Mouse (Mus musculus): ENCODE data around the gene Tbcd. TPM values are rescaled to one million over a fixed set of nuclear protein-coding genes. Genes with fewer than 3 reads are reported as not detected.

The Tbcd gene
- polyA plus RNA-seq (2014; fragmentation: Illumina TruSeq; extraction: RNeasy Lipid Tissue Mini Kit (QIAGEN cat#74804); ENCODE audit: low read depth, low replicate concordance), result 26.4 TPM

DNA sequence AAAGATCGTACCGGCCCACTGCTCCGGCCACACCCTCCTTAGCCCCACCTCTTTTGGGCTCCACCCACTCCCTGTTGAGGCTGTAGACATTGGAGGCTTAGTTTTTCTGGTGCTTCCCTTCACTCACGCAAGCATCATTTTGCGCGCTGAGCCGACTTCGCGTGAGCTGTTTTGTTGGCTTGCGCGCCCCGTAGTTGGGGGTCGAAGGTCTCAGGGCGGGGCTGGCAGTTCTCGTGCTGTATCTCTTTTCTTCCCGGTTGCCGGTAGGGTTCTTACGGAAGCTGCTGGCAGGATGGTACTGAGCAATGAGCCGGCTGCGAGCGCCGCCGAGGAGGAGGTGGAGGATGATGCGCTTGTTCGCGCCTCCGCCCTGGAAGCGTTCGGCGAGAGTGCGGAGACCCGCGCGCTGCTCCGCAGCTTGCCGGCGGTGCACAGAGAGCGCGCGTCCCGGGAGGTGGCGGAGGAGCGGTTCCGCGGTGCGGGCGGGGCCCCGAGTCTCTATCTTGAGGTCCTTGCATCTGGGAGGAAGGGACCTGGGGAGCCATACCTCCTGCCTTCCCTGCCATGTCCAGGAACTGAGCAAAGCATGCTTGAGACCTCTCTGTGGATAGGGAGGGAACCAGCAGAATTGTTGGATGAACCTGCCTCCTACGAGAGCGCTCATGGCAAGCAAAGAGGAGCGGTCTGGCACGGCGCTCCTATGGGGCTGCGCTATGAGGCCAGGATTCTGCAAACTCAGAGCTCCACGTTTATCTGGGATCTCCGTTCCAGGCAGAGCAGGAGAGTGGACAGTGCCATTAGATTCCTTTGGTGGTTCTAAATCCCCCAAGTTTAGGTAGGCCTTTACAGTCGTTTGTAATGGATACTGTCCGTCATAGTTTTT, at the start of gene Tbcd:
Gene Tbcd (plus strand): TSS at position 197 of the 883 bp plus-strand sequence.

DNA sequence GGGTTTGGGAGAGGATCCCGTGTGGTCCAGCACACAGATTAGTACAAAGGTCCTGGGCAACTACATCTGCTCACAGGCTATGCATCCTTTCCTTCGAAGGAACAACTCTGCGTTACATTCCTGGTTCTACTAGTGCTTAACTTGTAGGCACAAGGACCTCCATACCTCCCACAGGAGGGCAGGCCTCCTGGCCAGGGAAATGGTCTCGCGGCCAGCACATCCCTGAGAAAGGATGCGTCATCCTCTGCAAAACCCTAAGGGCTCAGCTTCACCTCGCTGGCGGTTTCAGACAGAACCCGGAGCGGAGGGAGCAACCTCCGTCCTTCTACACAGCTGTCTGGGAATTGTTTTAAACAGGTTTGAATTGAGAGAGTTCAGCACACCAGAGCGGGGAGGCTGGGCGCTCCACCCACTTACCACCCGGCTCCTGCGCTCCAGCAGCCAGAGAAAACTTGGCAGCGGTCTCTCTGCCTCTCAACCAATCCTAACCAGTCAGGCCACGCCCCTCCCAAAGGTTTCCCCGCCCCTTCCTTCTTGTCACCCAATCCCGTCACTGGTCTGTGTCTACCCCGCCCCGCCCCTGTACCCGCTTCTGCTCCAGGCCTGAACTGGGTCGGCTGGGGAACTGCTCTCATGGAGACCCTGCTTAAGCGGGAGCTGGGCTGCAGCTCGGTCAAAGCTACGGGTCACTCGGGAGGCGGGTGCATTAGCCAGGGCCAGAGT, 30.8 kb upstream of the Tbcd start, which contains the start of gene Fn3krp:
Gene Fn3krp (plus strand): TSS at position 572 of the 723 bp plus-strand sequence.

DNA sequence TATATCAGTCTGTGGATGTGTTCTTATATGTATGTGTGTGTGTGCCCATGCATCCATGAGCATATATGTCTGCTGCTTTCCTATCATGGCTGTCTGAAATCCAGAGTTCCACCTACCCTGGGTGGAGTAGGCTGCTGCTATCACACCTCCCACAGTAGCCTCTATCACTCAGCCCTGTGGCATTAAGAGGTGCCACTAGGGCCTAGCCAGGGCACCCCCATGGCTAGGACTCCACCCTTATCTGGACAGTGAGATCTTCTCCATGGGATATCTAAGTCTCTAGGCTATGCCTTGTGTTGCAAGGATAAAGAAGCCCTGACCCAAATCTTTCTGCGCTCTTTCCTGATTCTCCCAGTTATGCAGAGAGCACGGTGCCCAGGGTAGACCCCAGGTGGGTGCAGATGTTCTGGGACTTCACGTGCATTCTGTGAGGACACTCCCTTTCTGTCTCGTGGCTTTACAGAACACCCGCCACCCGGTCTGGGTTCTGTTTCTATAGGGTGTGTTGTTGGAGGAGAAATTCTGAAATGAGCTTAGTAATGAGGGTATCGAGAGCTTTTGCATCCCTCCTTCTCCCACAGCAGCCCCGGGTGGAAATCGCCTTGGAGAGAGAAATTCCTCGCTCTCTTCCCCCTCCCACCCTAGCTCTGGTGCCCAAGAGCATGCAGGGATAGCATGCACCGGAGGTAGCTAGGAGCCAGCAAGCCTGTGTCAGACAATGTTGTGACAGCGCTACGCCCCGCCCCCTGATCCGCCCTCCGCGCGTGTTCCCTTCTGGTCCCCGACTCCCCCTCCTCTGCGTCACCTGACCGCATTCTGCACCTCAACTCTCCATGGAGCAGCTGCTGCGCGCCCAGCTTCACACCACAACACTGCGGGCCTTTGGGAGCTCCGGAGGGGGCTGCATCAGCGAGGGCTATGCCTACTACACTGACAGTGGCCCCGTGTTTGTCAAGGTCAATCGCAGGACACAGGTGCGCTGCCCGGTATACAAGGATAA, 17.3 kb upstream of the Tbcd start, which contains the start of gene Fn3k:
Gene Fn3k (plus strand): TSS at position 758 of the 1,000 bp plus-strand sequence.

DNA sequence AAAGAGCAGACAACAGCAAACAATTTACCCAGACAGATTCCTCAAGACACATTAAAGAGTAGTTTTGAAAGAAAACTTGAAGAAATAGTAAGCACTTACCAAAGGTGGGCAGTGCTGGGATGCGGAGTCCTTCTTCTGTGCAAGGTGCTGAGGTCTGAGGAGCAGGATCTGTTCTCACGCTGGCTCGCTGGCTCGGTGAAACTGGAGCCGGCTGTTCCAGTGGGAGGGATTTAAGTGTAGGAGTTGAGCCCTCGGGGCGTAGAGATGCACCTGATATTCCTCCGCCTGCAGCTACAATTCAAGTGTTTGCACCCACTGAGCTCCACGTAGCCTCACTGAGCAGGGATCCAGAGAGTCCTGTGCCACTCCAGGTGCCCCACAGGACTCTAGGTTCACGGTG, 67.4 kb downstream of the Tbcd start, which contains the start of gene Zfp750:
Gene Zfp750 (minus strand): TSS at position 203 of the 400 bp plus-strand sequence.

Other genes starting within 250 kb of the Tbcd start
- 11.2 TPM for gene Hexdc, start 247.5 kb upstream of the Tbcd start, polyA plus RNA-seq (2014; fragmentation: Illumina TruSeq; extraction: RNeasy Lipid Tissue Mini Kit (QIAGEN cat#74804); ENCODE audit: low read depth, low replicate concordance)
- 2.3 TPM for gene Ogfod3, start 247.2 kb upstream of the Tbcd start, polyA plus RNA-seq (2014; fragmentation: Illumina TruSeq; extraction: RNeasy Lipid Tissue Mini Kit (QIAGEN cat#74804); ENCODE audit: low read depth, low replicate concordance)
- 13.2 TPM for gene Cybc1, start 222.6 kb upstream of the Tbcd start, polyA plus RNA-seq (2014; fragmentation: Illumina TruSeq; extraction: RNeasy Lipid Tissue Mini Kit (QIAGEN cat#74804); ENCODE audit: low read depth, low replicate concordance)
- gene Narf, start 214.7 kb upstream of the Tbcd start, polyA plus RNA-seq (2014; fragmentation: Illumina TruSeq; extraction: RNeasy Lipid Tissue Mini Kit (QIAGEN cat#74804); ENCODE audit: low read depth, low replicate concordance), result 26.2 TPM
- 12.0 TPM for gene Foxk2, start 192.0 kb upstream of the Tbcd start, polyA plus RNA-seq (2014; fragmentation: Illumina TruSeq; extraction: RNeasy Lipid Tissue Mini Kit (QIAGEN cat#74804); ENCODE audit: low read depth, low replicate concordance)
- gene Wdr45b, start 97.5 kb upstream of the Tbcd start, polyA plus RNA-seq (2014; fragmentation: Illumina TruSeq; extraction: RNeasy Lipid Tissue Mini Kit (QIAGEN cat#74804); ENCODE audit: low read depth, low replicate concordance), result 65.0 TPM
- 2.1 TPM for gene Rab40b, start 63.7 kb upstream of the Tbcd start, polyA plus RNA-seq (2014; fragmentation: Illumina TruSeq; extraction: RNeasy Lipid Tissue Mini Kit (QIAGEN cat#74804); ENCODE audit: low read depth, low replicate concordance)
- 9.4 TPM for gene Fn3krp, start 30.5 kb upstream of the Tbcd start, polyA plus RNA-seq (2014; fragmentation: Illumina TruSeq; extraction: RNeasy Lipid Tissue Mini Kit (QIAGEN cat#74804); ENCODE audit: low read depth, low replicate concordance)
- 2.0 TPM for gene Fn3k, start 17.0 kb upstream of the Tbcd start, polyA plus RNA-seq (2014; fragmentation: Illumina TruSeq; extraction: RNeasy Lipid Tissue Mini Kit (QIAGEN cat#74804); ENCODE audit: low read depth, low replicate concordance)
- gene Zfp750, start 67.4 kb downstream of the Tbcd start, polyA plus RNA-seq (2014; fragmentation: Illumina TruSeq; extraction: RNeasy Lipid Tissue Mini Kit (QIAGEN cat#74804); ENCODE audit: low read depth, low replicate concordance), result 13.7 TPM
- gene B3gntl1, start 221.2 kb downstream of the Tbcd start, polyA plus RNA-seq (2014; fragmentation: Illumina TruSeq; extraction: RNeasy Lipid Tissue Mini Kit (QIAGEN cat#74804); ENCODE audit: low read depth, low replicate concordance), result 2.9 TPM
- gene Metrnl, start 249.6 kb downstream of the Tbcd start, polyA plus RNA-seq (2014; fragmentation: Illumina TruSeq; extraction: RNeasy Lipid Tissue Mini Kit (QIAGEN cat#74804); ENCODE audit: low read depth, low replicate concordance), result 12.2 TPM